Mouse (Mus musculus) MEL (cell line): ENCODE data around the gene Actl6a. TPM values are rescaled to one million over a fixed set of nuclear protein-coding genes. Genes with fewer than 3 reads are reported as not detected.

ENCODE experiments used
- DNase-seq: peaks from one replicate; pipeline ENCODE4 v3.0.0; 2011; ENCODE audit warnings: low read depth, low spot score
- H3K27ac ChIP-seq: 2 replicates; pipeline ENCODE4 v1.5.1; 2012; ENCODE audit warnings: low read depth, mild to moderate bottlenecking, control low read depth, low read length, moderate library complexity; ENCODE audit not compliant: control insufficient read depth
- H3K27me3 ChIP-seq, 2 experiments: fragments of 150-350 bp in 1 of 2; sonication (generic) in 1 of 2; 2 replicates each; pipeline ENCODE4 v1.6.1; 2012; ENCODE audit warnings: low read length in 2 of 2, mild to moderate bottlenecking in 2 of 2, improper control_type of control experiment in 1 of 2, moderate library complexity in 1 of 2; ENCODE audit not compliant: insufficient read depth in 2 of 2, control insufficient read depth in 1 of 2
- H3K36me3 ChIP-seq, 2 experiments: 2 replicates each; pipeline ENCODE4 v1.6.1; 2012 to 2014; ENCODE audit warnings: low read length in 2 of 2, improper control_type of control experiment in 1 of 2, inconsistent platforms in 1 of 2, mild to moderate bottlenecking in 1 of 2; ENCODE audit not compliant: insufficient read depth in 2 of 2, control insufficient read depth in 1 of 2
- H3K4me1 ChIP-seq, 2 experiments: fragments of 150-350 bp in 1 of 2; sonication (generic) in 1 of 2; 2 replicates each; pipeline ENCODE4 v1.6.1; 2012; ENCODE audit warnings: low read length in 2 of 2, improper control_type of control experiment in 1 of 2, mild to moderate bottlenecking in 1 of 2; ENCODE audit not compliant: insufficient read depth in 2 of 2, control insufficient read depth in 1 of 2
- H3K4me3 ChIP-seq, 2 experiments: fragments of 150-350 bp in 1 of 2; sonication (generic) in 1 of 2; 2 replicates each; pipeline ENCODE4 v1.5.1; 2012; ENCODE audit warnings: low read depth in 2 of 2, low read length in 2 of 2, mild to moderate bottlenecking in 2 of 2, moderate library complexity in 2 of 2, control low read depth in 1 of 2, improper control_type of control experiment in 1 of 2; ENCODE audit not compliant: control insufficient read depth in 1 of 2, insufficient read depth in 1 of 2
- H3K79me2 ChIP-seq: 2 replicates; pipeline ENCODE4 v1.6.1; 2012; ENCODE audit warnings: mild to moderate bottlenecking, low read length, moderate library complexity; ENCODE audit not compliant: control insufficient read depth, poor library complexity, insufficient read depth
- H3K9ac ChIP-seq: 2 replicates; pipeline ENCODE4 v1.6.1; 2012; ENCODE audit warnings: low read depth, mild to moderate bottlenecking, control low read depth, low read length, moderate library complexity; ENCODE audit not compliant: control insufficient read depth, poor library complexity, severe bottlenecking
- H3K9me3 ChIP-seq: fragments of 150-350 bp; sonication (generic); replicated peaks from 2 replicates; pipeline ENCODE4 v1.6.1; 2012; ENCODE audit warnings: mild to moderate bottlenecking, low read length, improper control_type of control experiment, moderate library complexity; ENCODE audit not compliant: insufficient read depth
- CHD1 ChIP-seq: IDR thresholded peaks from 2 replicates; pipeline ENCODE4 v1.6.1; 2012; ENCODE audit warnings: low read depth, mild to moderate bottlenecking, inconsistent platforms, low read length, improper control_type of control experiment
- CHD2 ChIP-seq: IDR thresholded peaks from 2 replicates; pipeline ENCODE4 v1.6.1; 2011; ENCODE audit warnings: low read length, improper control_type of control experiment
- E2F4 ChIP-seq: IDR thresholded peaks from 2 replicates; pipeline ENCODE4 v1.6.1; 2011; ENCODE audit warnings: low read depth, low read length, improper control_type of control experiment, borderline replicate concordance
- ELF1 ChIP-seq: IDR thresholded peaks from 2 replicates; pipeline ENCODE4 v1.6.1; 2014; ENCODE audit warnings: low read depth, mild to moderate bottlenecking, inconsistent platforms, low read length, improper control_type of control experiment, moderate library complexity
- EP300 ChIP-seq, 2 experiments: IDR thresholded peaks; 2 replicates each; pipeline ENCODE4 v1.6.1; 2011; ENCODE audit warnings: improper control_type of control experiment in 2 of 2, low read length in 2 of 2, low read depth in 1 of 2, mild to moderate bottlenecking in 1 of 2
- ETS1 ChIP-seq: IDR thresholded peaks from 2 replicates; pipeline ENCODE4 v1.6.1; 2012; ENCODE audit warnings: low read depth, mild to moderate bottlenecking, inconsistent platforms, low read length, improper control_type of control experiment, moderate library complexity
- GATA1 ChIP-seq: IDR thresholded peaks from 2 replicates; pipeline ENCODE4 v1.6.1; 2011; ENCODE audit warnings: low read depth, low read length, improper control_type of control experiment
- HCFC1 ChIP-seq: IDR thresholded peaks from 2 replicates; pipeline ENCODE4 v1.6.1; 2012; ENCODE audit warnings: low read depth, mild to moderate bottlenecking, inconsistent platforms, low read length, improper control_type of control experiment, moderate library complexity
- JUND ChIP-seq: IDR thresholded peaks from 2 replicates; pipeline ENCODE4 v1.6.1; 2011; ENCODE audit warnings: low read depth, mild to moderate bottlenecking, improper control_type of control experiment, low read length
- MAX ChIP-seq: IDR thresholded peaks from 2 replicates; pipeline ENCODE4 v1.6.1; 2011; ENCODE audit warnings: low read length, improper control_type of control experiment
- MAZ ChIP-seq: IDR thresholded peaks from 2 replicates; pipeline ENCODE4 v1.6.1; 2012; ENCODE audit warnings: low read depth, mild to moderate bottlenecking, inconsistent platforms, low read length, improper control_type of control experiment
- MEF2A ChIP-seq: IDR thresholded peaks from 2 replicates; pipeline ENCODE4 v1.6.1; 2014; ENCODE audit warnings: low read depth, mild to moderate bottlenecking, inconsistent platforms, low read length, improper control_type of control experiment; ENCODE audit not compliant: poor library complexity, insufficient replicate concordance, severe bottlenecking; ENCODE audit errors: extremely low read depth
- MXI1 ChIP-seq: IDR thresholded peaks from 2 replicates; pipeline ENCODE4 v1.6.1; 2011; ENCODE audit warnings: mild to moderate bottlenecking, low read depth, low read length, improper control_type of control experiment
- MYB ChIP-seq: IDR thresholded peaks from 2 replicates; pipeline ENCODE4 v1.6.1; 2011; ENCODE audit warnings: mild to moderate bottlenecking, low read depth, low read length, improper control_type of control experiment
- NELFE ChIP-seq: IDR thresholded peaks from 2 replicates; pipeline ENCODE4 v1.6.1; 2011; ENCODE audit warnings: low read depth, low read length, improper control_type of control experiment
- NRF1 ChIP-seq: IDR thresholded peaks from 2 replicates; pipeline ENCODE4 v1.6.1; 2014; ENCODE audit warnings: low read depth, mild to moderate bottlenecking, inconsistent platforms, low read length, improper control_type of control experiment, moderate library complexity; ENCODE audit not compliant: poor library complexity, insufficient read depth, severe bottlenecking
- POLR2A ChIP-seq, 2 experiments: IDR thresholded peaks; 2 replicates each; pipeline ENCODE4 v1.6.1; 2011 to 2012; ENCODE audit warnings: low read length in 2 of 2, mild to moderate bottlenecking in 2 of 2, control low read depth in 1 of 2, improper control_type of control experiment in 1 of 2, low read depth in 1 of 2, moderate library complexity in 1 of 2; ENCODE audit not compliant: control insufficient read depth in 1 of 2, insufficient read depth in 1 of 2, poor library complexity in 1 of 2
- POLR2AphosphoS2 ChIP-seq: IDR thresholded peaks from 2 replicates; pipeline ENCODE4 v1.6.1; 2011; ENCODE audit warnings: low read length, improper control_type of control experiment
- POLR2AphosphoS5 ChIP-seq: IDR thresholded peaks from 2 replicates; pipeline ENCODE4 v1.6.1; 2012; ENCODE audit warnings: low read depth, borderline replicate concordance, mild to moderate bottlenecking, inconsistent platforms, low read length, moderate library complexity, mixed read lengths
- RAD21 ChIP-seq: IDR thresholded peaks from 2 replicates; pipeline ENCODE4 v1.6.1; 2011; ENCODE audit warnings: mild to moderate bottlenecking, low read depth, low read length, improper control_type of control experiment
- SIN3A ChIP-seq: IDR thresholded peaks from 2 replicates; pipeline ENCODE4 v1.6.1; 2012; ENCODE audit warnings: low read length, improper control_type of control experiment, inconsistent platforms
- SMC3 ChIP-seq: IDR thresholded peaks from 2 replicates; pipeline ENCODE4 v1.6.1; 2011; ENCODE audit warnings: low read depth, low read length, improper control_type of control experiment
- TAL1 ChIP-seq: IDR thresholded peaks from 2 replicates; pipeline ENCODE4 v1.6.1; 2012; ENCODE audit warnings: mild to moderate bottlenecking, inconsistent platforms, low read length, moderate library complexity, mixed read lengths
- TCF12 ChIP-seq: IDR thresholded peaks from 2 replicates; pipeline ENCODE4 v1.6.1; 2014; ENCODE audit warnings: low read depth, mild to moderate bottlenecking, inconsistent platforms, low read length, improper control_type of control experiment, moderate library complexity
- UBTF ChIP-seq: IDR thresholded peaks from 2 replicates; pipeline ENCODE4 v1.6.1; 2012; ENCODE audit warnings: low read depth, mild to moderate bottlenecking, inconsistent platforms, low read length, improper control_type of control experiment, moderate library complexity, borderline replicate concordance; ENCODE audit not compliant: insufficient read depth
- USF2 ChIP-seq, 2 experiments: IDR thresholded peaks; 2 replicates each; pipeline ENCODE4 v1.6.1; 2011 to 2012; ENCODE audit warnings: improper control_type of control experiment in 2 of 2, low read length in 2 of 2, borderline replicate concordance in 1 of 2, inconsistent platforms in 1 of 2, low read depth in 1 of 2, mild to moderate bottlenecking in 1 of 2; ENCODE audit not compliant: insufficient read depth in 1 of 2
- ZC3H11A ChIP-seq: IDR thresholded peaks from 2 replicates; pipeline ENCODE4 v1.6.1; 2012; ENCODE audit warnings: low read depth, mild to moderate bottlenecking, inconsistent platforms, low read length, improper control_type of control experiment
- ZMIZ1 ChIP-seq: IDR thresholded peaks from 2 replicates; pipeline ENCODE4 v1.6.1; 2012; ENCODE audit warnings: low read depth, mild to moderate bottlenecking, inconsistent platforms, low read length, improper control_type of control experiment, moderate library complexity
- ZNF384 ChIP-seq: IDR thresholded peaks from 2 replicates; pipeline ENCODE4 v1.6.1; 2012; ENCODE audit warnings: low read depth, mild to moderate bottlenecking, inconsistent platforms, low read length, improper control_type of control experiment
- polyA plus RNA-seq, 2 experiments: library from polyadenylated mRNA; stranded (reverse) in 1 of 2; unstranded in 1 of 2; fragments of >175 nt in 1 of 2; fragments of >200 nt in 1 of 2; gene quantifications; 2 replicates each; pipeline versions ENCODE4 v1.2.1 to v1.2.4; 2012; ENCODE audit warnings: low replicate concordance in 2 of 2, low read depth in 1 of 2; ENCODE audit not compliant: insufficient read length in 2 of 2, insufficient read depth in 1 of 2, missing spikeins in 1 of 2
- total RNA-seq: library from RNA; depleted of rRNA; stranded (reverse); fragments of 300-350 nt; gene quantifications from 2 replicates; pipeline ENCODE4 v1.2.3, GENCODE M21; 2012

Gene Actl6a
- total and polyA plus RNA-seq, 3 experiments: 129 to 175 TPM; not detected in 1

DNA sequence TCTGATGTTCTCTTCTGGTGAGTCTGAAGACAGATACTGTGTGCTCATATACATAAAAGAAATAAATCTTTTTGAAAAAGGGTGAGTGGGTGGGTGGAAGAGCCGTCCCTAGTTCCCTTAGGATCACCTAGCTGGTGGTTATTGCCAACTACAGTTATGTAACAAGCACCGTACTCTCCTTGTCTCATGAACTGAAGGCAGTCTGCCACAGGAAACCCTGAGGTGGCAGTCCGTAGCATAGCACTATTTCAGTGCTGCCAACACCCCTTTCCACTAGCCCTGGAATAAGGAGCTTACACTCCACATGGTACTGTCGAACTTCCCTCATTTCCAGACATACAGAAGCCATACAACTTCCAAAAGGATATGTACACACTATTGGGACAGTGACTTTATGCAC is 21.8 kb downstream of the Actl6a start:
- peaks cover 0 to 26% of the 10 kb centered on the region in 2 experiments; a peak in 2 of 4 replicates for H3K36me3 ChIP-seq
- peak; percentile 39; the same call in 1 of the 2 replicates for TF ChIP-seq POLR2AphosphoS2
- TF ChIP-seq MEF2A: no peak
- TF ChIP-seq SMC3: no peak
- TF ChIP-seq GATA1: no peak
- TF ChIP-seq E2F4: no peak
- no peak for TF ChIP-seq MYB
- TF ChIP-seq, all 39 proteins: peak for 1
- no peaks in the 10 kb centered on the region for H3K4me1 ChIP-seq
- H3K9ac ChIP-seq: no peak overlapping the region
- no peak for DNase-seq
- H3K27ac ChIP-seq: no peak overlapping the region
- H3K4me3 ChIP-seq: no peak overlapping the region
- no peaks in the 10 kb centered on the region for H3K79me2 ChIP-seq
- no peaks in the 10 kb centered on the region for H3K9me3 ChIP-seq
- no peaks in the 10 kb centered on the region for H3K27me3 ChIP-seq

GRCm38 (mm10) chr3:32736244-32737171 is 30.4 kb downstream of the Actl6a start, which contains the start of gene Ndufb5:
Ndufb5 (plus strand) TSS chr3:32736990.
- Histone ChIP-seq H3K36me3 (peaks cover 6 to 16% of the 10 kb centered on the region in 2 experiments), H3K4me1 (peaks cover 4 to 9% of the 10 kb centered on the region in 2 experiments; a peak in 2 of 4 replicates), H3K27me3 (no peaks in the 10 kb centered on the region), H3K79me2 (peaks cover 44% of the 10 kb centered on the region), H3K27ac (peak within 1 kb of the TSS; percentile 85), H3K9me3 (no peaks in the 10 kb centered on the region), H3K4me3 (peak within 1 kb of the TSS; percentile 86 to 97), H3K9ac (peak within 1 kb of the TSS; percentile 90)
- DNase-seq: peak; percentile 99
- no peak for TF ChIP-seq ZC3H11A
- no peak; a peak in 2 of 4 replicates for TF ChIP-seq EP300 (IDR thresholded peaks at IDR 0.05; ENCODE audit: low read depth in 1 of 2, low read length in 2 of 2)
- TF ChIP-seq ELF1: peak; percentile 96
- TF ChIP-seq HCFC1: peak; percentile 97
- no peak for TF ChIP-seq GATA1
- 0 out of 2 replicates have a peak, but pooled peaks have one; percentile 36 for TF ChIP-seq ZMIZ1
- TF ChIP-seq SIN3A: peak; percentile 91
- TF ChIP-seq MXI1: peak; percentile 89
- peak; percentile 81 for TF ChIP-seq MAX
- TF ChIP-seq TAL1: no peak
- no peak for TF ChIP-seq USF2 (IDR thresholded peaks at IDR 0.05; ENCODE audit: borderline replicate concordance in 1 of 2, insufficient read depth in 1 of 2, low read depth in 1 of 2, low read length in 2 of 2)
- 0 out of 2 replicates have a peak, but pooled peaks have one; percentile 31 for TF ChIP-seq JUND
- TF ChIP-seq UBTF: no peak
- TF ChIP-seq POLR2A (IDR thresholded peaks at IDR 0.05; ENCODE audit: control insufficient read depth in 1 of 2, insufficient read depth in 1 of 2, low read depth in 1 of 2, low read length in 2 of 2, poor library complexity in 1 of 2): peak; percentile 65 to 89
- no peak for TF ChIP-seq ZNF384
- TF ChIP-seq TCF12: peak; percentile 59; the same call in 1 of the 2 replicates
- TF ChIP-seq E2F4: no peak
- no peak for TF ChIP-seq POLR2AphosphoS5
- TF ChIP-seq NELFE: peak; percentile 80
- 0 out of 2 replicates have a peak, but pooled peaks have one; percentile 43 for TF ChIP-seq MYB
- TF ChIP-seq NRF1: peak; percentile 55; the same call in 1 of the 2 replicates
- no peak for TF ChIP-seq CHD1
- TF ChIP-seq ETS1: no peak
- no peak for TF ChIP-seq RAD21
- no peak for TF ChIP-seq CHD2
- peak; percentile 97 for TF ChIP-seq MAZ
